Mouse (Mus musculus) ovary, postnatal 36 days (tissue): ENCODE measurements around the gene Nav2.

ENCODE experiments used
- DNase-seq: peaks from one replicate; pipeline ENCODE4 v3.0.0; 2022; ENCODE audit warnings: low spot score, mixed read lengths

Gene Nav2

GRCm38 (mm10) chr7:49493210-49493609 lies 584.7 kb downstream of the Nav2 start:
- no peak for DNase-seq

GRCm38 (mm10) chr7:49494654-49495053 lies 586.1 kb downstream of the Nav2 start:
- no peak for DNase-seq

- no peak for DNase-seq
Observed at GRCm38 (mm10) chr7:49496111-49496510, 587.6 kb downstream of the Nav2 start.

- DNase-seq: no peak
Observed at GRCm38 (mm10) chr7:49496766-49497425, 588.4 kb downstream of the Nav2 start.

GRCm38 (mm10) chr7:49497426-49497892 lies 588.9 kb downstream of the Nav2 start:
- DNase-seq: no peak

GRCm38 (mm10) chr7:49499598-49499997 lies 591.1 kb downstream of the Nav2 start:
- DNase-seq: no peak

- DNase-seq: no peak
Observed at GRCm38 (mm10) chr7:49500916-49501315, 592.4 kb downstream of the Nav2 start.

- no peak for DNase-seq
Observed at GRCm38 (mm10) chr7:49503419-49503818, 594.9 kb downstream of the Nav2 start.

- no peak for DNase-seq
Observed at GRCm38 (mm10) chr7:49503881-49504280, 595.4 kb downstream of the Nav2 start.

- DNase-seq: no peak
Observed at GRCm38 (mm10) chr7:49504297-49504696, 595.8 kb downstream of the Nav2 start.

- DNase-seq: no peak
Observed at GRCm38 (mm10) chr7:49505024-49505423, 596.5 kb downstream of the Nav2 start.

GRCm38 (mm10) chr7:49506085-49506820 lies 597.7 kb downstream of the Nav2 start:
- no peak for DNase-seq

GRCm38 (mm10) chr7:49507943-49508506 lies 599.5 kb downstream of the Nav2 start:
- no peak for DNase-seq

GRCm38 (mm10) chr7:49511820-49512453 lies 603.4 kb downstream of the Nav2 start:
- DNase-seq: no peak

GRCm38 (mm10) chr7:49513763-49514437 lies 605.4 kb downstream of the Nav2 start:
- DNase-seq: no peak

GRCm38 (mm10) chr7:49515012-49515411 lies 606.5 kb downstream of the Nav2 start:
- no peak for DNase-seq

- no peak for DNase-seq
Observed at GRCm38 (mm10) chr7:49520504-49520903, 612.0 kb downstream of the Nav2 start.

- DNase-seq: no peak
Observed at GRCm38 (mm10) chr7:49521349-49521748, 612.8 kb downstream of the Nav2 start.

GRCm38 (mm10) chr7:49521976-49522375 lies 613.5 kb downstream of the Nav2 start:
- DNase-seq: no peak

GRCm38 (mm10) chr7:49522411-49523114 lies 614.0 kb downstream of the Nav2 start:
- DNase-seq: peak; percentile 45

GRCm38 (mm10) chr7:49523115-49523445 lies 614.6 kb downstream of the Nav2 start:
- DNase-seq: no peak

- DNase-seq: peak; percentile 45
Observed at GRCm38 (mm10) chr7:49523729-49524128, 615.2 kb downstream of the Nav2 start.
